Mouse (Mus musculus) testis, adult 2 months (tissue): ENCODE results near the gene Ift81.

Experiments used
- CTCF ChIP-seq: fragments of 200-500 bp; IDR thresholded peaks from 2 replicates; pipeline ENCODE4 v1.5.1; 2012; ENCODE audit warnings: low read depth, mild to moderate bottlenecking, inconsistent platforms, low read length, moderate library complexity; ENCODE audit not compliant: control insufficient read depth, insufficient read depth, insufficient replicate concordance
- POLR2A ChIP-seq: fragments of 200-500 bp; IDR thresholded peaks from 2 replicates; pipeline ENCODE4 v1.6.1; 2012; ENCODE audit warnings: low read depth, mild to moderate bottlenecking, inconsistent platforms, low read length, moderate library complexity; ENCODE audit not compliant: control insufficient read depth

GRCm38 (mm10) chr5:122644111-122644607, 29.8 kb upstream of the Ift81 start:
- TF ChIP-seq CTCF: no peak
- no peak for TF ChIP-seq POLR2A
